Mouse (Mus musculus): ENCODE results near the gene Kpnb1. TPM values are rescaled to one million over a fixed set of nuclear protein-coding genes. Genes with fewer than 3 reads are reported as not detected.
A peak's percentile ranks its signal among the peaks of the same experiment; 100 is the strongest.

Kpnb1 gene
- polyA plus RNA-seq, 1 experiment from 2014 or later = 99.7 TPM

GRCm38 (mm10) chr11:97150411-97151330 lies 37.0 kb downstream of the Kpnb1 start:
- peak overlapping the region; percentile 96 for H3K27ac ChIP-seq (ENCODE audit: low read depth, low read length)
- peak overlapping the region; percentile 81 for H3K9ac ChIP-seq (ENCODE audit: low read depth, low read length)
- H3K27me3 ChIP-seq (ENCODE audit: control insufficient read depth, insufficient read depth, low read length) = peaks cover 11% of the 10 kb centered on the region; the same call in 1 of the 2 replicates
- H3K36me3 ChIP-seq (ENCODE audit: control insufficient read depth, insufficient read depth, low read length) = no peaks in the 10 kb centered on the region
- ATAC-seq (ENCODE audit: low FRiP score) (peak; percentile 84), DNase-seq (ENCODE audit: low spot score) (peak; percentile 88)
- H3K4me2 ChIP-seq (replicated peaks; ENCODE audit: low read depth, low read length) = peak overlapping the region; percentile 96
- H3K9me3 ChIP-seq (ENCODE audit: control insufficient read depth, low read length) = no peaks in the 10 kb centered on the region
- peak overlapping the region; percentile 69 for H3K4me3 ChIP-seq (ENCODE audit: low read depth, low read length)
- under 1% methylated on average over 73 of the region's 102 CpGs for WGBS
- H3K4me1 ChIP-seq (replicated peaks; ENCODE audit: control insufficient read depth, insufficient read depth, low read length) = peaks cover 15% of the 10 kb centered on the region

- H3K4me1 ChIP-seq (replicated peaks; ENCODE audit: control insufficient read depth, insufficient read depth, low read length) = peaks cover 15% of the 10 kb centered on the region
- peak overlapping the region; percentile 96 for H3K4me2 ChIP-seq (replicated peaks; ENCODE audit: low read depth, low read length)
- peak overlapping the region; percentile 81 for H3K9ac ChIP-seq (ENCODE audit: low read depth, low read length)
- ATAC-seq (ENCODE audit: low FRiP score) (no peak), DNase-seq (ENCODE audit: low spot score) (peak; percentile 41)
- peak overlapping the region; percentile 69 for H3K4me3 ChIP-seq (ENCODE audit: low read depth, low read length)
- peaks cover 11% of the 10 kb centered on the region; the same call in 1 of the 2 replicates for H3K27me3 ChIP-seq (ENCODE audit: control insufficient read depth, insufficient read depth, low read length)
- no peaks in the 10 kb centered on the region for H3K36me3 ChIP-seq (ENCODE audit: control insufficient read depth, insufficient read depth, low read length)
- 7% methylated on average over 14 of the region's 14 CpGs for WGBS
- no peaks in the 10 kb centered on the region for H3K9me3 ChIP-seq (ENCODE audit: control insufficient read depth, low read length)
- H3K27ac ChIP-seq (ENCODE audit: low read depth, low read length) = peak overlapping the region; percentile 96
Measured at GRCm38 (mm10) chr11:97149995-97150410, 37.7 kb downstream of the Kpnb1 start.

GRCm38 (mm10) chr11:97149026-97149425 lies 38.7 kb downstream of the Kpnb1 start:
- H3K36me3 ChIP-seq (ENCODE audit: control insufficient read depth, insufficient read depth, low read length) = no peaks in the 10 kb centered on the region
- peak overlapping the region; percentile 11; the same call in 1 of the 2 replicates for H3K9ac ChIP-seq (ENCODE audit: low read depth, low read length)
- WGBS = 24% methylated on average over 9 of the region's 9 CpGs
- H3K9me3 ChIP-seq (ENCODE audit: control insufficient read depth, low read length) = no peaks in the 10 kb centered on the region
- no peak overlapping the region for H3K4me3 ChIP-seq (ENCODE audit: low read depth, low read length)
- no peak for ATAC-seq (ENCODE audit: low FRiP score)
- no peak overlapping the region for H3K27ac ChIP-seq (ENCODE audit: low read depth, low read length)
- H3K27me3 ChIP-seq (ENCODE audit: control insufficient read depth, insufficient read depth, low read length) = peaks cover 11% of the 10 kb centered on the region; the same call in 1 of the 2 replicates
- H3K4me2 ChIP-seq (replicated peaks; ENCODE audit: low read depth, low read length) = peak overlapping the region; percentile 96; the same call in 1 of the 2 replicates
- DNase-seq (ENCODE audit: low spot score) = no peak
- H3K4me1 ChIP-seq (replicated peaks; ENCODE audit: control insufficient read depth, insufficient read depth, low read length) = peaks cover 15% of the 10 kb centered on the region

- Histone ChIP-seq H3K4me1 (replicated peaks; ENCODE audit: control insufficient read depth, insufficient read depth, low read length) (peaks cover 15% of the 10 kb centered on the region), H3K36me3 (ENCODE audit: control insufficient read depth, insufficient read depth, low read length) (no peaks in the 10 kb centered on the region), H3K4me2 (replicated peaks; ENCODE audit: low read depth, low read length) (no peak overlapping the region), H3K27ac (ENCODE audit: low read depth, low read length) (no peak overlapping the region), H3K27me3 (ENCODE audit: control insufficient read depth, insufficient read depth, low read length) (peaks cover 11% of the 10 kb centered on the region; the same call in 1 of the 2 replicates), H3K9me3 (ENCODE audit: control insufficient read depth, low read length) (no peaks in the 10 kb centered on the region), H3K9ac (ENCODE audit: low read depth, low read length) (0 out of 2 replicates have a peak overlapping the region, but pooled peaks have one; percentile 4), H3K4me3 (ENCODE audit: low read depth, low read length) (no peak overlapping the region)
- DNase-seq (ENCODE audit: low spot score) (no peak), ATAC-seq (ENCODE audit: low FRiP score) (no peak)
- 30% methylated on average over 12 of the region's 12 CpGs for whole genome bisulfite sequencing
Measured at GRCm38 (mm10) chr11:97148591-97148990, 39.1 kb downstream of the Kpnb1 start.

- no peak for ATAC-seq (ENCODE audit: low FRiP score)
- Histone ChIP-seq H3K4me1 (replicated peaks; ENCODE audit: control insufficient read depth, insufficient read depth, low read length) (peaks cover 11% of the 10 kb centered on the region), H3K9me3 (ENCODE audit: control insufficient read depth, low read length) (no peaks in the 10 kb centered on the region), H3K27me3 (ENCODE audit: control insufficient read depth, insufficient read depth, low read length) (peaks cover 11% of the 10 kb centered on the region; the same call in 1 of the 2 replicates), H3K27ac (ENCODE audit: low read depth, low read length) (no peak overlapping the region), H3K9ac (ENCODE audit: low read depth, low read length) (no peak overlapping the region), H3K4me3 (ENCODE audit: low read depth, low read length) (no peak overlapping the region), H3K36me3 (ENCODE audit: control insufficient read depth, insufficient read depth, low read length) (no peaks in the 10 kb centered on the region), H3K4me2 (replicated peaks; ENCODE audit: low read depth, low read length) (no peak overlapping the region)
- whole genome bisulfite sequencing = 73% methylated on average over 8 of the region's 8 CpGs
- no peak for DNase-seq (ENCODE audit: low spot score)
Measured at GRCm38 (mm10) chr11:97147333-97147732, 40.3 kb downstream of the Kpnb1 start.

- Histone ChIP-seq H3K4me1 (replicated peaks; ENCODE audit: control insufficient read depth, insufficient read depth, low read length) (peaks cover 6% of the 10 kb centered on the region), H3K9me3 (ENCODE audit: control insufficient read depth, low read length) (no peaks in the 10 kb centered on the region), H3K4me3 (ENCODE audit: low read depth, low read length) (no peak overlapping the region), H3K27ac (ENCODE audit: low read depth, low read length) (no peak overlapping the region), H3K36me3 (ENCODE audit: control insufficient read depth, insufficient read depth, low read length) (no peaks in the 10 kb centered on the region), H3K9ac (ENCODE audit: low read depth, low read length) (no peak overlapping the region), H3K4me2 (replicated peaks; ENCODE audit: low read depth, low read length) (no peak overlapping the region), H3K27me3 (ENCODE audit: control insufficient read depth, insufficient read depth, low read length) (peaks cover 11% of the 10 kb centered on the region; the same call in 1 of the 2 replicates)
- WGBS = 9% methylated on average over 8 of the region's 8 CpGs
- ATAC-seq (ENCODE audit: low FRiP score) (no peak), DNase-seq (ENCODE audit: low spot score) (peak; percentile 90)
Measured at GRCm38 (mm10) chr11:97146724-97147123, 41.0 kb downstream of the Kpnb1 start.

GRCm38 (mm10) chr11:97145951-97146350 lies 41.7 kb downstream of the Kpnb1 start:
- ATAC-seq (ENCODE audit: low FRiP score) (no peak), DNase-seq (ENCODE audit: low spot score) (no peak)
- WGBS = 75% methylated on average over 9 of the region's 9 CpGs
- no peaks in the 10 kb centered on the region for H3K9me3 ChIP-seq (ENCODE audit: control insufficient read depth, low read length)
- H3K27ac ChIP-seq (ENCODE audit: low read depth, low read length) = no peak overlapping the region
- peaks cover 6% of the 10 kb centered on the region for H3K4me1 ChIP-seq (replicated peaks; ENCODE audit: control insufficient read depth, insufficient read depth, low read length)
- peaks cover 11% of the 10 kb centered on the region; the same call in 1 of the 2 replicates for H3K27me3 ChIP-seq (ENCODE audit: control insufficient read depth, insufficient read depth, low read length)
- no peaks in the 10 kb centered on the region for H3K36me3 ChIP-seq (ENCODE audit: control insufficient read depth, insufficient read depth, low read length)
- H3K4me2 ChIP-seq (replicated peaks; ENCODE audit: low read depth, low read length) = no peak overlapping the region
- no peak overlapping the region for H3K9ac ChIP-seq (ENCODE audit: low read depth, low read length)
- no peak overlapping the region for H3K4me3 ChIP-seq (ENCODE audit: low read depth, low read length)

GRCm38 (mm10) chr11:97145320-97145719 lies 42.4 kb downstream of the Kpnb1 start:
- Histone ChIP-seq H3K4me1 (replicated peaks; ENCODE audit: control insufficient read depth, insufficient read depth, low read length) (peaks cover 4% of the 10 kb centered on the region), H3K4me2 (replicated peaks; ENCODE audit: low read depth, low read length) (no peak overlapping the region), H3K27me3 (ENCODE audit: control insufficient read depth, insufficient read depth, low read length) (peaks cover 14% of the 10 kb centered on the region), H3K9ac (ENCODE audit: low read depth, low read length) (no peak overlapping the region), H3K4me3 (ENCODE audit: low read depth, low read length) (no peak overlapping the region), H3K36me3 (ENCODE audit: control insufficient read depth, insufficient read depth, low read length) (no peaks in the 10 kb centered on the region), H3K27ac (ENCODE audit: low read depth, low read length) (no peak overlapping the region), H3K9me3 (ENCODE audit: control insufficient read depth, low read length) (no peaks in the 10 kb centered on the region)
- ATAC-seq (ENCODE audit: low FRiP score) (no peak), DNase-seq (ENCODE audit: low spot score) (no peak)
- 79% methylated on average over 2 of the region's 2 CpGs for WGBS

Data from hindbrain, embryonic 11.5 days (tissue).